Mouse (Mus musculus): ENCODE measurements around the gene Nanos2. TPM values are rescaled to one million over a fixed set of nuclear protein-coding genes. Genes with fewer than 3 reads are reported as not detected.
A peak's percentile ranks its signal among the peaks of the same experiment; 100 is the strongest.

Nanos2 gene
- 1.7 and 3.7 TPM in 2 replicates for total RNA-seq (2014; rRNA removed)
- polyA plus RNA-seq (2015; fragmentation: Nextera tagmentation; extraction: Ambion mirVana), result 0.59 and 1.3 TPM in 2 replicates

- H3K27me3 ChIP-seq (ENCODE audit: insufficient read depth, low read length), result no peaks in the 10 kb centered on the region
- 0 out of 2 replicates have a peak, but pooled peaks cover 2% of the 10 kb centered on the region for H3K4me1 ChIP-seq (ENCODE audit: insufficient read depth, low read length)
- TF ChIP-seq CTCF (IDR thresholded peaks at IDR 0.05), result no peak
- DNase-seq (ENCODE audit: low spot score), result no peak
- no peak within 1 kb of the TSS for H3K4me3 ChIP-seq (ENCODE audit: low read depth, low read length)
- H3K27ac ChIP-seq (ENCODE audit: low read depth, low read length), result no peak within 1 kb of the TSS
- no peak within 1 kb of the TSS for H3K9ac ChIP-seq (replicated peaks; ENCODE audit: low read length, poor library complexity, severe bottlenecking)
- H3K4me2 ChIP-seq (ENCODE audit: low read depth, low read length, poor library complexity, severe bottlenecking), result no peak within 1 kb of the TSS
- WGBS, result 76% methylated on average over 2 of the region's 2 CpGs
- no peaks in the 10 kb centered on the region for H3K36me3 ChIP-seq (ENCODE audit: insufficient read depth, low read length)
- no peaks in the 10 kb centered on the region for H3K9me3 ChIP-seq (ENCODE audit: low read length)
- no peak for ATAC-seq (ENCODE audit: low FRiP score)
Observed at GRCm38 (mm10) chr7:18987100-18987499, at the start of gene Nanos2. TSS of gene Nanos2 (plus strand) at chr7:18987400.

- H3K36me3 ChIP-seq (ENCODE audit: insufficient read depth, low read length), result peaks cover 22% of the 10 kb centered on the region
- peak; percentile 75 for DNase-seq (ENCODE audit: low spot score)
Observed at GRCm38 (mm10) chr7:18942376-18942775, 44.8 kb upstream of the Nanos2 start.

GRCm38 (mm10) chr7:18942815-18943214, 44.4 kb upstream of the Nanos2 start:
- Histone ChIP-seq H3K36me3 (ENCODE audit: insufficient read depth, low read length) (peaks cover 26% of the 10 kb centered on the region), H3K27me3 (ENCODE audit: insufficient read depth, low read length) (no peaks in the 10 kb centered on the region), H3K4me3 (ENCODE audit: low read depth, low read length) (no peak overlapping the region), H3K4me1 (ENCODE audit: insufficient read depth, low read length) (peaks cover 3% of the 10 kb centered on the region; the same call in 1 of the 2 replicates), H3K27ac (ENCODE audit: low read depth, low read length) (no peak overlapping the region), H3K4me2 (ENCODE audit: low read depth, low read length, poor library complexity, severe bottlenecking) (no peak overlapping the region), H3K9me3 (ENCODE audit: low read length) (no peaks in the 10 kb centered on the region), H3K9ac (replicated peaks; ENCODE audit: low read length, poor library complexity, severe bottlenecking) (no peak overlapping the region)
- no peak for TF ChIP-seq CTCF (IDR thresholded peaks at IDR 0.05)
- ATAC-seq (ENCODE audit: low FRiP score) (no peak), DNase-seq (ENCODE audit: low spot score) (no peak)
- WGBS, result 48% methylated on average over 9 of the region's 9 CpGs

More at GRCm38 (mm10) chr7:18942376-18942775, 44.8 kb upstream of the Nanos2 start:
- Histone ChIP-seq H3K27me3 (ENCODE audit: insufficient read depth, low read length) (no peaks in the 10 kb centered on the region), H3K9me3 (ENCODE audit: low read length) (no peaks in the 10 kb centered on the region), H3K4me3 (ENCODE audit: low read depth, low read length) (no peak overlapping the region), H3K9ac (replicated peaks; ENCODE audit: low read length, poor library complexity, severe bottlenecking) (no peak overlapping the region), H3K27ac (ENCODE audit: low read depth, low read length) (no peak overlapping the region; the same call in 1 of the 2 replicates), H3K4me1 (ENCODE audit: insufficient read depth, low read length) (peaks cover 3% of the 10 kb centered on the region; the same call in 1 of the 2 replicates), H3K4me2 (ENCODE audit: low read depth, low read length, poor library complexity, severe bottlenecking) (no peak overlapping the region)
- no peak for TF ChIP-seq CTCF (IDR thresholded peaks at IDR 0.05)
- no peak for ATAC-seq (ENCODE audit: low FRiP score)
- WGBS, result 15% methylated on average over 1 of the region's 1 CpGs

DNA sequence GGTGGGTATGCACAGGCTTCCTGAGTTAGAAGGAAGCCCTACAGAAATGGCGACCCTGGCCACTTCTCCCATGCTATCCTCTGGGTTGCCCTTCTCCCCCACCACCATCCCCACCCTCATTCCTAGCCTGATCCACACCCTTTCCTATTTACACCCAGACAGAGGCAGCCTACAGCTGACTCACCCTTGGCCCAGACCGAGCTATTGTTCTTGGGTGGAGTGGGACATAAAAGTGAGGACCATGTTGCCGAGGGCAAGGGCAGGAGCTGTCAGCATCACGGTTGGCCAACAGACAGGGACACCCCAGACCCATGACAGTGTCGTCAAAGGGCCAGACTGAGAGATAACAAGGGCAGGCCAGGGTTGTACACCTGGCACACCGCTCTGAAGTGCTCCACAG, 39.0 kb upstream of the Nanos2 start:
- H3K36me3 ChIP-seq (ENCODE audit: insufficient read depth, low read length), result peaks cover 34% of the 10 kb centered on the region
- no peaks in the 10 kb centered on the region for H3K9me3 ChIP-seq (ENCODE audit: low read length)
- H3K4me3 ChIP-seq (ENCODE audit: low read depth, low read length), result no peak overlapping the region
- no peak for TF ChIP-seq CTCF (IDR thresholded peaks at IDR 0.05)
- H3K4me2 ChIP-seq (ENCODE audit: low read depth, low read length, poor library complexity, severe bottlenecking), result no peak overlapping the region
- 47% methylated on average over 6 of the region's 6 CpGs for WGBS
- H3K9ac ChIP-seq (replicated peaks; ENCODE audit: low read length, poor library complexity, severe bottlenecking), result no peak overlapping the region
- peaks cover 28% of the 10 kb centered on the region; the same call in 1 of the 2 replicates for H3K4me1 ChIP-seq (ENCODE audit: insufficient read depth, low read length)
- no peak for DNase-seq (ENCODE audit: low spot score)
- H3K27me3 ChIP-seq (ENCODE audit: insufficient read depth, low read length), result no peaks in the 10 kb centered on the region
- peak overlapping the region; percentile 88 for H3K27ac ChIP-seq (ENCODE audit: low read depth, low read length)
- ATAC-seq (ENCODE audit: low FRiP score), result no peak

DNA sequence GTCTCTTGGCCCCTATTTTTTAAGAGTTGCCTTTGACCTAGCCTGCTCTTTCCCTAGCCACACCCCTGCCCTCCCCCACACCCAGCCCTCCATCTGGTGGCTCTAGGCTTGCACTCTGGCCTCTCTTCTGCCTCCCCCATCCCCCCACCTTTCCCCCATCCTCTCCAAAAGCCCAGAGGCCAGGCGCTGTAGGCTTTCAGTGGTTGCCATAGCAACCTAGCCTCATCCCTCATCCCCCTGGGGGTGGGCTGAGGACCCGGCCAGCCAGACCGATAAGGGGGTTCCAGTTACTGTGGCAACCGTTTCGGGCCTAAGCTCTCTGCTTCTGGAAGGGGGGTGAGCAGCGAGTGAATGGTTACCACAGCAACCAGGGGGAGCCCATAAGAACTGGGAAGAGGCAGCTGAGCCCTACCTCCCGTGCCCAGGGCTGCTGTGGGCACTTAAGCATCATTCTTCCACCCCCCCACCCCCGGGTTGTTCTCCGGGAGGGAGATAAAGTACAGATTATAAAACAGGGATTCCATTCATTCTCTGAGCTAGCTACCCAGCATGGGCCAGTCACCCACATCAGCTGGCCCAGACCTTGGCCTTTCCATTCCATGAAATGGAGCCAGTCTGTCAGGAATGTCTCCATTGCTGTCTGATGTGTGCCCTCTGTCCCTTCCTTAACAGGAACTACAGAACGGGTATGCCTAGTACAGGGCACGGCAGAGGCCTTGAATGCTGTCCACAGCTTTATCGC, 37.2 kb upstream of the Nanos2 start:
- H3K4me3 ChIP-seq (ENCODE audit: low read depth, low read length), result 0 out of 2 replicates have a peak overlapping the region, but pooled peaks have one; percentile 2
- WGBS, result 12% methylated on average over 12 of the region's 12 CpGs
- H3K4me1 ChIP-seq (ENCODE audit: insufficient read depth, low read length), result peaks cover 27% of the 10 kb centered on the region; the same call in 1 of the 2 replicates
- H3K36me3 ChIP-seq (ENCODE audit: insufficient read depth, low read length), result peaks cover 37% of the 10 kb centered on the region
- H3K9me3 ChIP-seq (ENCODE audit: low read length), result no peaks in the 10 kb centered on the region
- H3K4me2 ChIP-seq (ENCODE audit: low read depth, low read length, poor library complexity, severe bottlenecking), result peak overlapping the region; percentile 32
- peak overlapping the region; percentile 88 for H3K27ac ChIP-seq (ENCODE audit: low read depth, low read length)
- peak overlapping the region; percentile 42; the same call in 1 of the 2 replicates for H3K9ac ChIP-seq (replicated peaks; ENCODE audit: low read length, poor library complexity, severe bottlenecking)
- DNase-seq (ENCODE audit: low spot score), result peak; percentile 96
- H3K27me3 ChIP-seq (ENCODE audit: insufficient read depth, low read length), result no peaks in the 10 kb centered on the region
- peak; percentile 82 for ATAC-seq (ENCODE audit: low FRiP score)
- peak; percentile 20 for TF ChIP-seq CTCF (IDR thresholded peaks at IDR 0.05)
